Mouse (Mus musculus): Measurements from ENCODE around the gene Nthl1. TPM values are rescaled to one million over a fixed set of nuclear protein-coding genes. Genes with fewer than 3 reads are reported as not detected.
"Not testable (repeated sequence)": the region's sequence is repeated elsewhere in the genome, so short reads cannot be mapped to it uniquely, and the experiment has no call there.

Nthl1 gene
- polyA plus RNA-seq, 1 experiment from 2014 or later = 12.3 TPM

GRCm38 (mm10) chr17:24651835-24652234 is 19.4 kb downstream of the Nthl1 start:
- ATAC-seq (no peak), DNase-seq (ENCODE audit: low spot score) (no peak)
- peaks cover 3% of the 10 kb centered on the region for H3K4me1 ChIP-seq (ENCODE audit: control insufficient read depth, insufficient read depth, low read length)
- H3K4me2 ChIP-seq (ENCODE audit: low read length) = no peak overlapping the region
- no peaks in the 10 kb centered on the region for H3K9me3 ChIP-seq (replicated peaks; ENCODE audit: control insufficient read depth, low read length)
- H3K36me3 ChIP-seq (ENCODE audit: control insufficient read depth, insufficient read depth, low read length) = no peaks in the 10 kb centered on the region
- no peak overlapping the region for H3K4me3 ChIP-seq (ENCODE audit: low read depth, low read length)
- no peak overlapping the region for H3K9ac ChIP-seq (ENCODE audit: low read length)
- H3K27ac ChIP-seq (ENCODE audit: low read depth, low read length) = no peak overlapping the region
- WGBS = 72% methylated on average over 3 of the region's 3 CpGs
- H3K27me3 ChIP-seq (replicated peaks; ENCODE audit: control insufficient read depth, insufficient read depth, low read length) = peaks cover 17% of the 10 kb centered on the region

DNA sequence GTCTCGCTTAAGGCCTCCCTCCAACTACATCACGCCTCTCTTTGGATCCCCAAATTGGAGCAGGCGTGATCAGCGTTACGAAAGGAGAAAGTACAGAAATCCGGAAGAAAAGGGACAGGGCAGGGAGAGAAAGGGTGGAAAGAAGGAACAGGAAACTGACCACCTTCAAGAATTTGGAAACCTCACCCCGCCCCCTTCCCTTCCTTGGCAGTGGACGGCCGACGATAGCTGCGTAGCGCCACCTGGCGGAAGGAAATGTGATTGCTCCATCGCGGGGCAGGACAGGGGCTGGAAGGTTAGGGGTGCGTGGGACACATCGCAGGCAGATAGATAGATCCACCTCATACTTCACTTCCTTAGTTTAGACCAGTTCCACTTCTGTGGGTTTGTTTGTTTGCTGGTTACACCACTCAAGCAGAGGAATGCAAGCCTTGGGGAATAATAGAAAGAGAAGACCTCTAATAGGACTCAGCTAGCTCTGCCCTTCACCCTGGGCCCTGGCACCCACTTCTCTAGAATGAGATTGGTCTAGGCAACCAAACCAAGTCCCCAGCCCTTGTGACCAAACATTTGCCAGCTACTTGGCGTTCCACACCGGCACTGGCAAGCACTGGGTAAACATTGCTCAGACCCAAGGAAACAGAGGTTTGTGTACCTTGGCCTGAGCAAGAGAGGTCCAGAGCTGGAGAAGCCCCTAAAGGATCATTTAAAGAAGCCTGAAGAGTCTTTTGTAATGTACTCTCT is 21.7 kb downstream of the Nthl1 start:
- Histone ChIP-seq H3K4me3 (ENCODE audit: low read depth, low read length) (0 out of 2 replicates have a peak overlapping the region, but pooled peaks have one; percentile 8), H3K27ac (ENCODE audit: low read depth, low read length) (no peak overlapping the region), H3K4me1 (ENCODE audit: control insufficient read depth, insufficient read depth, low read length) (peaks cover 3% of the 10 kb centered on the region), H3K27me3 (replicated peaks; ENCODE audit: control insufficient read depth, insufficient read depth, low read length) (peaks cover 39% of the 10 kb centered on the region), H3K9ac (ENCODE audit: low read length) (peak overlapping the region; percentile 29; the same call in 1 of the 2 replicates), H3K36me3 (ENCODE audit: control insufficient read depth, insufficient read depth, low read length) (no peaks in the 10 kb centered on the region), H3K9me3 (replicated peaks; ENCODE audit: control insufficient read depth, low read length) (no peaks in the 10 kb centered on the region), H3K4me2 (ENCODE audit: low read length) (peak overlapping the region; percentile 44)
- WGBS = 4% methylated on average over 19 of the region's 19 CpGs
- DNase-seq (ENCODE audit: low spot score) (peak; percentile 81), ATAC-seq (0 out of 2 replicates have a peak, but pooled peaks have one; percentile 35)

- 75% methylated on average over 4 of the region's 4 CpGs for WGBS
- H3K27ac ChIP-seq (ENCODE audit: low read depth, low read length) = no peak overlapping the region
- no peak overlapping the region for H3K9ac ChIP-seq (ENCODE audit: low read length)
- ATAC-seq = no peak
- no peak for DNase-seq (ENCODE audit: low spot score)
- H3K4me1 ChIP-seq (ENCODE audit: control insufficient read depth, insufficient read depth, low read length) = no peaks in the 10 kb centered on the region; the same call in 1 of the 2 replicates
- no peaks in the 10 kb centered on the region for H3K36me3 ChIP-seq (ENCODE audit: control insufficient read depth, insufficient read depth, low read length)
- H3K4me3 ChIP-seq (ENCODE audit: low read depth, low read length) = no peak overlapping the region
- no peaks in the 10 kb centered on the region for H3K9me3 ChIP-seq (replicated peaks; ENCODE audit: control insufficient read depth, low read length)
- peaks cover 45% of the 10 kb centered on the region for H3K27me3 ChIP-seq (replicated peaks; ENCODE audit: control insufficient read depth, insufficient read depth, low read length)
- H3K4me2 ChIP-seq (ENCODE audit: low read length) = no peak overlapping the region
Measured at GRCm38 (mm10) chr17:24654969-24655368, 22.5 kb downstream of the Nthl1 start.

GRCm38 (mm10) chr17:24658017-24658758 is 25.7 kb downstream of the Nthl1 start, which contains the start of gene Npw:
Gene Npw (minus strand): TSS chr17:24658457.
- 2% methylated on average over 47 of the region's 47 CpGs for whole genome bisulfite sequencing
- no peak for DNase-seq (ENCODE audit: low spot score)
- Histone ChIP-seq H3K36me3 (ENCODE audit: control insufficient read depth, insufficient read depth, low read length) (no peaks in the 10 kb centered on the region), H3K9me3 (replicated peaks; ENCODE audit: control insufficient read depth, low read length) (no peaks in the 10 kb centered on the region), H3K9ac (ENCODE audit: low read length) (peak within 1 kb of the TSS; percentile 47; the same call in 1 of the 2 replicates), H3K4me3 (ENCODE audit: low read depth, low read length) (peak within 1 kb of the TSS; percentile 23), H3K27ac (ENCODE audit: low read depth, low read length) (no peak within 1 kb of the TSS), H3K4me1 (ENCODE audit: control insufficient read depth, insufficient read depth, low read length) (no peaks in the 10 kb centered on the region), H3K4me2 (ENCODE audit: low read length) (peak within 1 kb of the TSS; percentile 51), H3K27me3 (replicated peaks; ENCODE audit: control insufficient read depth, insufficient read depth, low read length) (peaks cover 41% of the 10 kb centered on the region)
- 0 out of 2 replicates have a peak, but pooled peaks have one; percentile 44 for ATAC-seq

DNA sequence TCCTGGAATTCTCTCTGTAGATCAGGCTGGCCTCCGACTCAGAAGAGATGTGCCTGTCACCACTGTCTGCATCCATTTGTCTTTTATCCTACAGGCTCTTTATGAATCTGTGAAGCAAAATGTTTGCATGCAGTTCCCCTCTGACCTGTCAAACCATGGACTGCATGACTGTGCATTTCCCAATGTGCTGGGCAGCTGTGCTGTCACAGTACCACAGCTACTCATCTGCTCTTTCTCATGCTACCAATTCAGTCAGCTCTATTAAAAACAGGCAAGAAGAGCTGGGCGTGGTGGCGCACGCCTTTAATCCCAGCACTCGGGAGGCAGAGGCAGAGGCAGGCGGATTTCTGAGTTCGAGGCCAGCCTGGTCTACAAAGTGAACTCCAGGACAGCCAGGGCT is 34.5 kb downstream of the Nthl1 start:
- 75% methylated on average over 7 of the region's 7 CpGs for WGBS
- H3K9ac ChIP-seq (ENCODE audit: low read length); ATAC-seq: not testable (repeated sequence)

DNA sequence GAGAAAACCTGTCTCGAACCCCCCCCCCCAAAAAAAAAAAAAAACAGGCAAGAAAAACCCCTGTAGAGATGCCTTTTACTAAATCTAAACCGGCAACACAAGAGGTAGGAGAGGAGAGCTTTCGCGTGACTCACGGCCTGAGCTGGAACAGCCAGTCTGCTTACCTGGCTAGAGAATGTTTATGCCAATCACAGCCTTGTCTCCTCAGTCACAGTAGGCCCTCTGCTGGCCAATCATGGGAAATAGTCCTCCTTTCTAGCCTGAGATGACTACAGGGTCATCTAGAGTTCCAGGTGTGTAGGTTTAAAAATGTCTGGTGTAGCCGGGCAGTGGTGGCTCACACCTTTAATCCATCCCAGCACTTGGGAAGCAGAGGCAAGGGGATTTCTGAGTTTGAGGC is 34.9 kb downstream of the Nthl1 start:
- Histone ChIP-seq H3K27ac (ENCODE audit: low read depth, low read length) (no peak overlapping the region), H3K27me3 (replicated peaks; ENCODE audit: control insufficient read depth, insufficient read depth, low read length) (no peaks in the 10 kb centered on the region), H3K9me3 (replicated peaks; ENCODE audit: control insufficient read depth, low read length) (no peaks in the 10 kb centered on the region), H3K4me3 (ENCODE audit: low read depth, low read length) (no peak overlapping the region), H3K4me1 (ENCODE audit: control insufficient read depth, insufficient read depth, low read length) (peaks cover 18% of the 10 kb centered on the region), H3K9ac (ENCODE audit: low read length) (no peak overlapping the region), H3K36me3 (ENCODE audit: control insufficient read depth, insufficient read depth, low read length) (no peaks in the 10 kb centered on the region), H3K4me2 (ENCODE audit: low read length) (no peak overlapping the region)
- peak; percentile 66 for DNase-seq (ENCODE audit: low spot score)
- 36% methylated on average over 6 of the region's 6 CpGs for WGBS
- no peak for ATAC-seq

More for the DNA sequence above, 34.5 kb downstream of the Nthl1 start:
- DNase-seq (ENCODE audit: low spot score); H3K4me2 ChIP-seq (ENCODE audit: low read length); H3K27ac ChIP-seq (ENCODE audit: low read depth, low read length); H3K36me3 ChIP-seq (ENCODE audit: control insufficient read depth, insufficient read depth, low read length); H3K9me3 ChIP-seq (replicated peaks; ENCODE audit: control insufficient read depth, low read length); H3K27me3 ChIP-seq (replicated peaks; ENCODE audit: control insufficient read depth, insufficient read depth, low read length); H3K4me3 ChIP-seq (ENCODE audit: low read depth, low read length): not testable (repeated sequence)
- H3K4me1 ChIP-seq (ENCODE audit: control insufficient read depth, insufficient read depth, low read length) = peaks cover 18% of the 10 kb centered on the region

- Histone ChIP-seq H3K4me3 (ENCODE audit: low read depth, low read length) (peak overlapping the region; percentile 96), H3K4me1 (ENCODE audit: control insufficient read depth, insufficient read depth, low read length) (peaks cover 18% of the 10 kb centered on the region), H3K9ac (ENCODE audit: low read length) (peak overlapping the region; percentile 96), H3K27ac (ENCODE audit: low read depth, low read length) (peak overlapping the region; percentile 76), H3K4me2 (ENCODE audit: low read length) (peak overlapping the region; percentile 84)
- not testable (repeated sequence) for H3K27me3 ChIP-seq (replicated peaks; ENCODE audit: control insufficient read depth, insufficient read depth, low read length); H3K36me3 ChIP-seq (ENCODE audit: control insufficient read depth, insufficient read depth, low read length); H3K9me3 ChIP-seq (replicated peaks; ENCODE audit: control insufficient read depth, low read length); DNase-seq (ENCODE audit: low spot score)
- ATAC-seq = peak; percentile 43
- WGBS = 13% methylated on average over 15 of the region's 15 CpGs
Measured at GRCm38 (mm10) chr17:24669214-24669544, 36.7 kb downstream of the Nthl1 start.

- H3K4me1 ChIP-seq (ENCODE audit: control insufficient read depth, insufficient read depth, low read length) = peaks cover 18% of the 10 kb centered on the region
- DNase-seq (ENCODE audit: low spot score) (peak; percentile 97), ATAC-seq (peak; percentile 100)
- WGBS = under 1% methylated on average over 78 of the region's 80 CpGs
- no peaks in the 10 kb centered on the region for H3K36me3 ChIP-seq (ENCODE audit: control insufficient read depth, insufficient read depth, low read length)
- peak within 1 kb of the TSS; percentile 76 for H3K27ac ChIP-seq (ENCODE audit: low read depth, low read length)
- H3K4me2 ChIP-seq (ENCODE audit: low read length) = peak within 1 kb of the TSS; percentile 84
- peak within 1 kb of the TSS; percentile 96 for H3K9ac ChIP-seq (ENCODE audit: low read length)
- no peaks in the 10 kb centered on the region for H3K27me3 ChIP-seq (replicated peaks; ENCODE audit: control insufficient read depth, insufficient read depth, low read length)
- peak within 1 kb of the TSS; percentile 96 for H3K4me3 ChIP-seq (ENCODE audit: low read depth, low read length)
- no peaks in the 10 kb centered on the region for H3K9me3 ChIP-seq (replicated peaks; ENCODE audit: control insufficient read depth, low read length)
Measured at GRCm38 (mm10) chr17:24669545-24670245, 37.2 kb downstream of the Nthl1 start, which contains the start of gene Zfp598. Gene Zfp598 (plus strand): TSS chr17:24669687.
